Mouse (Mus musculus) cerebellum, postnatal 4 days (tissue): ENCODE measurements at regions not wholly inside any gene's neighbourhood (a gene's known extent, or its start where the extent isn't known, plus 50 kb on each side); places are given as distances from the start of the nearest gene placed in this dataset.
A peak's percentile ranks its signal among the peaks of the same experiment; 100 is the strongest.
"Not testable (repeated sequence)": the region's sequence is repeated elsewhere in the genome, so short reads cannot be mapped to it uniquely, and the experiment has no call there.

Source experiments
- DNase-seq, 2 experiments: peaks; one replicate each; pipeline ENCODE4 v3.0.0; 2022; ENCODE audit warnings: low spot score in 2 of 2, mixed read lengths in 1 of 2

DNA sequence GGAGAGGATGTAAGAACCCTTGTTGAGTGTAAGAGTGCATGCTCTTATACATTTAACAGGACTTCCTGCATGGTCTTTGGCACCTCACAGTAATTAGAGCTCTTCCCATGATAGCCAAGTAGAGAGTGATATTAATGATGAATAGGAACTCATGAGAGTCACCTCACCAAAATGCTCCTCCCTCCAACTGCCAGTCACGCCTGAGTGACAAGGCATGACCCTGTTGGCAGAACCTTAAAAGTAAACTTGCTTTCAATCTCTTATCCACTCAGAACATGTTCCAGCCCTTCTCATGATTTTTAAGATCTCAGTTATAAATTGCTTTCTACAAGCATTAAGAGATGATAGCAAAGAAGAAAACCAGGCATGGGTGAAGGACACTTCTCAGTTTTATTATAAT lies 291.8 kb downstream of the Tox3 start:
- DNase-seq, result no peak

GRCm38 (mm10) chr8:90046779-90047178 lies 301.4 kb downstream of the Tox3 start:
- DNase-seq, result no peak

DNA sequence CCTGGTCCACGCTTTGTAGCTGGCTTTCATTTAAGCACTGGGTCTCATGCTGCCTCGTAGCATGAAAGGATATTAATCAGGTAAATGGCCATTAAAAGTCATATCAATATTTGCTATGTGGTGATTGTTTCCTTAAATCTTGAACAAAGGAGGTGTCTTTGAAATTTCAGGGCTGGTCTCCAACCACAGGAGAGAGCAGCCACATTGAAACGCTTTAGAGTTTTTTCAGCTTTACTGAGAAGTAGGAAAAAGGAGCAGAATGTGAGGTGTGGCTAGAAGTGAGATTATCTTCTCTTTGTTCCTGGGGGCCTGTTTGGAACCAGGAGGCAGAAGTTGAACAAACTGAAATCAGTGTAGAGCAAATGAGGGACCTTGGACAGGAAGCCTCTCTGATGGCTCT lies 311.7 kb downstream of the Tox3 start:
- no peak for DNase-seq

DNA sequence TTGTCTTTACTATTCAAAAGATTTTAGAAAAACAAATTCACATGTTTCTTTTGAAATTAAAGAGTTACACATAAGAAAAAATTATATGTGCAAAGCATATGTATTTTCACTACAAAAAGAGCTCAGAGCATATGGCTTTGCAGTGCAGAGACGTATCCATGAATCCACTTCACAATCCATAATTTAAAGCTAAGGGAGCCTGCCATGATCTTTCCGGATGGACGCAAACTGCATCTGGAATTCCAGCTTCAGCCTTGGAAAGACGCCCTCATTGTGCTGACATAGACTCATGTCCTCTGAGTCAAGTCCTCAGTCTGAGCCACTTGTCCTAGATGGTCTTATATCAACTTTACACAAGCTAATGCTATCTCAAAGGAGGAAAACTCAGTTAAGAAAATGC lies 315.6 kb downstream of the Tox3 start:
- DNase-seq, result no peak

GRCm38 (mm10) chr8:90031220-90031619 lies 316.9 kb downstream of the Tox3 start:
- no peak for DNase-seq

DNA sequence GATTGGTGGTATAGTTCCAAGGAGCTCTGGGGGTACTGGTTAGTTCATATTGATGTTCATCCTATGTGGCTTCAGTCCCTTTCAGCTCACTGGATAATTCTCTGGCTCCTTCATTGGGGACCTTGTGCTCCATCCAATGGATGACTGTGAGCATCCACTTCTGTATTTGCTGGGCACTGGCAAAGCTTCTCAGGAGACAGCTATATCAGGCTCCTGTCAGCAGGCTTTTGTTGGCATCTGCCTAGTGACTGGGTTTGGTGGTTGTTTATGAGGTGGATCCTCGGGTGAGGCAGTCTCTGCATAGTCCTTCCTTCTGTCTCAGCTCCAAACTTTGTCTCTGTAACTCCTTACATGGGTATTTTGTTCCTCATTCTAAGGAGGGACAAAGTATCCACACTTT lies 330.2 kb downstream of the Tox3 start:
- not testable (repeated sequence) for DNase-seq

DNA sequence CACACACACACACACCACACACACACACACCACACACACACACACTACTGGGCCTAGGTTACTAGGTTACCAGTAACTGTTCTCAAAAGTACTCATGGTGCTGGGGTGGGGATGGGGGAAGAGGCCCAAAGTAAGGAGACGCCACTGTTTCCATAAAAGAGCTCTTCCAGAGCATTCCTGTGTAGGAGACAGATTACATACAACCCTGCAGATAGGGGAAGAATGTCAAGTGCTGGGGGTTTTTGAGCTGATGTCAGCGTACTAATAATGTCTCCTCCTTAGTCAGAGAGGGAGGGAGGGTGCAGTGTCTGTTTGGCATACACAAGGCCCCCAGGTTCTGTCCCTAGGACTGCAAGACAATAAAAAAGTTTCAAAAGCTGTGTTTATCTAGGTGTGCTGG lies 334.4 kb downstream of the Tox3 start:
- DNase-seq, result no peak

- no peak for DNase-seq
These were observed 336.3 kb downstream of the Tox3 start for GRCm38 (mm10) chr8:90011682-90012409.

DNA sequence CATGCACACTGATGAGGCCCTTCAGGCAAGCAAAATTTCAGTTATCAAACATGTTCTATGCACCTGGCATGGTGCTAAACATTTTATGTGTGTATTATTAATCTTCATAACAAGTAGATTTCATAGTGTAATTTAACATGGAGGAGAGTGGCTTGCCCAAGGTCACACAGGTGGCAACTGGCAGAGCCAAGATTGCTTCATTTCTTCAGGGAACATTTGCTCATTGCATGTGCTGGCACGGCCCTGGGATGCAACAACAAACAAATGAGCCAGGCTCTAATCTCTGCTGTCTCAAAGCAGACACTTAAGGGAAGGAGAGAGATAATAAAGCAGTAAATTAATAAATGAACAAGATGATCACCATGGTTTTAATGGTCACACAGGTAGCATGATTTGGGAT lies 338.7 kb downstream of the Tox3 start:
- DNase-seq, result no peak

DNA sequence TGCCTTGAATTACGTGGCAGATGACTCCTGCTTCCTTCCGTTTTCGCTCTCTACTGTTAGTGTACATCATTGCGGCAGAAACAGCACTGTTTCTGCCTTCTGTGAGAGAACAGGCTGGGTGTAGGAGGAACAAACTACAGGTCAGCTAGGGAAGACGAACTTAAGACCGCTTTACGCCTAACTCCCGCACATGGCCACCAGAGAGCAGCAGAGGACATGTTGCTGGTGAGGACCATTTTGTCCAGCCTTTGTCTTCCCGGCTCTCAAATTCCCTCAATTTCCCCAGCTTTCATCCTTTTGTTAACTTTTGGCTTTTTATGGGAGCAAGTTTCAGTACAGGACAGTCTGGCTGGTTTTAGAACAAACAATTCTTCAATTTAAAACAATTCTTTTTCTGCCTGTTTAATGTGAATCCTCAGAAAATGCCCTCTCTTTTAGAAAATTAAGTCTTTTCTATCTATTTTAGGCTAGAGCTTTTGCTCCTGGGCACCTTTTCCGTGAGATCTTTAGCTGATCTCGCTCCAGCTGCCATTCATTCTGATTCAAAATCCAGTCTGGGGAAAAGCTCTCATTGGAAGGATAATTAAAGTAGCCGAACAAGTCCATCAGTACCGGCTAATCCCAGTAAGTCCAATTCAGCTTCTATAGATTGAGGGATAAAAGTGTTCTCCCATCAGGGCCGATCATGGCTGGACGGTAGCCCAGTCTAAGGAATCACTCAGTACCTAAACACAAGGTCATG lies 347.1 kb downstream of the Tox3 start:
- DNase-seq, result peak; percentile 91 to 92

DNA sequence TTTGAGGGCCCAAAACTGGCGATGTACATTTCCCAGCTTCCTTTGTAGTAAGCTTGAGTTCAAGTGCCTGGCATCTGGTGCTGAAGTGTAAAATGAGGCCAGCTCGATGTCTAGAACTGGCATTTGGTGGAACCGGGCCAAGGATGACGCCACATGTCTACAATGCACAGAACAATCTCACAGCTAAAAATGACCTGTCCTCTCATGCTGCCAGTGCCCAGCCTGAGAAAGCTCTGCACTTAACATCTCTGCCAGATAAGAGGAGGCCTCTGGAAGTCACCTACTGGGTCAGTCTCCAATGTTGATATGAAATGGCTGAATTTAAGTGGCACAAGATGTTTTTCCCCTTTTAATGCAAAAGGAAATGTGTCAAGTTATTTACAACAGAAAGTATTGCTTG lies 354.4 kb downstream of the Tox3 start:
- no peak for DNase-seq

- DNase-seq, result no peak
These were observed 364.3 kb downstream of the Tox3 start for GRCm38 (mm10) chr8:89983859-89984258.

GRCm38 (mm10) chr8:89982551-89982950 lies 365.6 kb downstream of the Tox3 start:
- no peak for DNase-seq

DNA sequence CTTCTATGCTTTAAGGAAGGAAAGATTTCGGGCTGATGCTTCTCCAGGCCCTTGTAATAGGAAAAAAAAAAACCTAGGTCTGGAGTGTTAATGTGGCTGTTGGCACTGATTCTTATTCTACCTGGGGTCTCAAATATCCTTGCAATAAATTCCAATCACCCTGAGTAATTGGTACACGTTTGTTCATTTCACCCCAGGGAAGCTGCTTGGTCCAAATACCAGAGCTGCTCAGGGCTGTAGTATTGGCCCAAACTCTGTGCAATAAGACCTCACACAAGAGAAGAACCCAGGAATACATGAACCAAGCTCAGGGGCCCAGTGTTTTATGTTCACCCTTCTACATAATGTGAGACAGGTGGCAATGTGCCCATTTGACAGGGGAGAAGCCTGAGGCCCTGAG lies 366.8 kb downstream of the Tox3 start:
- no peak for DNase-seq

GRCm38 (mm10) chr8:89980441-89980840 lies 367.7 kb downstream of the Tox3 start:
- no peak for DNase-seq

GRCm38 (mm10) chr8:89962799-89963198 lies 385.3 kb downstream of the Tox3 start:
- no peak for DNase-seq

DNA sequence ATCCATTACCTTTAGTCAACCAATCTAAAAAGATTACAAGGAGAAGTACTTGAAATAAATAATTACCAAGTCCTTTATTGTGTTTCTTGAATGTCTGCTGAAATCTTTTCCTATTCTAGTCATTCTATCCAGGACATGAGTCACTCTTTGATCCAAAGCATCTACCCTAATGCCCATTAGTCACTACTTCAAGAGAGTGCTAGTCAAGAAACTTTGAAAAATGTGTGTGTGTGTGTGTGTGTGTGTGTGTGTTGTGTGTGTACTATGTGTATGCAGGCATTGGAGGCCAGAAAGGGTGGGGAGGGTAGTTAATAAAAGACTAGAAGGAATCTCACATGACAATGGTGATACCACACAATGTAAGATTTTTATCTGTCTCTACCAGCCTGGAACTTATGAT lies 390.7 kb downstream of the Tox3 start:
- DNase-seq, result no peak

DNA sequence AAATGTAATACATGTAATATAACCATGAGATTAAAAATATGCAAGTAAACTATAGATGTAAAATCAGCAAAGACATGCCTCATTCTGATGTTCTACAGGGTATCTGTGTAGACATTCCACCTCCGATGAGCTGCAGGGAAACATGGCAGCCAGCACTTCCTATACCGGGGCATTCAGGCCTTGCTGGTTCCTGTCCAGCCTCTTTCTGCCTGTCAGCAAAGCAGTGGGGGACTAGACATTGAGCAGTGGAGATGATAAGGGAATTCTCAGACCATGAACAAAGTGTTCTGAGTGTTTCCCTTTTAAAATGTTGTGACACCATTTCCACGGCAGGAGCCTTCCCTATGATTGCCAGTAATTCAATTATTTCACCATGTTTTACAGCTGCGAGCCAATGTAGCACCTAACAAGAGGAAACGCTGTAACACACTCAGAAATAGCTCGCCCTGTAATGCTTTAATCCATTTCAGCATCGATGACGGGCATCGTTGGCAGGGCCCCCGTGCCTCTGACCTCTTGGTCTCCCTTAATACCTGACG lies 391.6 kb downstream of the Tox3 start:
- DNase-seq, result no peak

DNA sequence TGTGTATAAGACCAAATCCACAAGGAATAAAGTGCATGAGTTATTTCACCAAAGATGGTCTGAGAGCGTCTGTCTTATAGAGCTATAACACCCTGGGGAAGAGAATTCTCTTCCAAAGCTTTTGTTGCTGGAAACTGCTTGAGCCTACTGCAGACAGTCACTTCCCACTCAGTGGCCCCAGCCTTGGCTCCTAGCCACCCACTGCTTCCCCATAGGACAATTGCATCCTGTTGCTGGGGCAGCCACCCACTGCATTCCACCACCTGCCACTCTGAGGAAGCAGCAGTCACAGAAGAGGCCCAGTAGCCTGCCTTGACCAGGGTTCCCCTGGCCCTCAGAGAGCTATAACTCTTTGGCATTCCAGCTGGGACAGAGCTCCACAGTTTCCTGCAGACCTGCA lies 409.3 kb downstream of the Tox3 start:
- no peak for DNase-seq

DNA sequence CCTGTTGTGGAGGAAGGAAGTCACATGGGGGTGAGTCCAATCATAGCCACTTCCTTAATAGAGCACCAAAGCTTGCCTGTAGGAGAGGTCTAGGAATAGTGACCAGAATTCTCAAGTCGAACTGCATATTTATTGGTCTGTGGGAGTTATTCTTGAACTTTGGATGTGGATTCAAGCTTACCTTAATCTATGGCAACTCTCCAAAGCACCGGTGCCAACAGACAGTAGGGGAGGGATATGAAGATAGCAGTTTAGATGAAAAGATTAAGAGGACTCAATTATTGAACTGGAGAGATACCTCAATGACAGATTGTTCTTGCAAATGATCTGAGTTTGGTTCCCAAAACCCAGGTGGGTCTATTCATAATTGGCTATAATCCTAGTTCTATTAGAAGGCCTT lies 413.6 kb downstream of the Tox3 start:
- DNase-seq, result no peak

GRCm38 (mm10) chr8:89926666-89927232 lies 421.4 kb downstream of the Tox3 start:
- peak in 1 of 2 experiments; percentile 7 for DNase-seq

- not testable (repeated sequence) for DNase-seq
These were observed 423.4 kb downstream of the Tox3 start for GRCm38 (mm10) chr8:89924697-89925096.

DNA sequence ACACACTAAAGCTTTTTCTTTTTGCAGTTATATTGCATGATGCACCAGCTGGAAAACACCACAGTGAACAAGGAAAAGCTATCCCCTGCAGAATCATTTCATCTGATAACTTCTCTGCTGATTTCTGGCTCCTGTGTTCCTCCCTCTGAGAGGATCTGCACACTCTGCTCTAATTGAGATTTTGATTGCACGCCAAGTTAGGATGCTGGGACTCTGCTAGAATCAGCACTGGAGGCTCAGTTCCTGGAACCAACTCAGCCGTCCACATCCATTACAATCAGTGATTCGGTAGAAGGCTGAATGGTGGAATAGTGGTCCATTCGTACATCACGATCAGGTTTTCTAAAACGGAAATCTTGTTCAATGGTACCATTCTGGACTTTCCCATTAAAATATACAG lies 434.1 kb downstream of the Tox3 start:
- peak in 1 of 2 experiments; percentile 5 for DNase-seq
